Mouse (Mus musculus) thymus, adult 2 months (tissue): ENCODE measurements around the gene Zfp618. TPM values are rescaled to one million over a fixed set of nuclear protein-coding genes. Genes with fewer than 3 reads are reported as not detected.

Experiments
- DNase-seq: peaks from one replicate; pipeline ENCODE4 v3.0.0; 2021
- H3K27ac ChIP-seq: fragments of 200-500 bp; 2 replicates; pipeline ENCODE4 v1.5.1; 2012; ENCODE audit warnings: low read length, control low read depth; ENCODE audit not compliant: control insufficient read depth, insufficient read depth
- H3K27me3 ChIP-seq: fragments of 200-500 bp; 2 replicates; pipeline ENCODE4 v1.6.1; 2012; ENCODE audit warnings: mild to moderate bottlenecking, low read length, moderate library complexity, mixed read lengths; ENCODE audit not compliant: control insufficient read depth, insufficient read depth
- H3K36me3 ChIP-seq: fragments of 200-500 bp; 2 replicates; pipeline ENCODE4 v1.6.1; 2012; ENCODE audit warnings: mild to moderate bottlenecking, low read length, moderate library complexity; ENCODE audit not compliant: control insufficient read depth, insufficient read depth
- H3K4me1 ChIP-seq: fragments of 200-500 bp; replicated peaks from 2 replicates; pipeline ENCODE4 v1.6.1; 2012; ENCODE audit warnings: low read length; ENCODE audit not compliant: control insufficient read depth, insufficient read depth
- H3K4me3 ChIP-seq: fragments of 200-500 bp; 2 replicates; pipeline ENCODE4 v1.5.1; 2012; ENCODE audit warnings: mild to moderate bottlenecking, low read length, control low read depth, moderate library complexity; ENCODE audit not compliant: control insufficient read depth, insufficient read depth
- CTCF ChIP-seq: fragments of 200-500 bp; IDR thresholded peaks from 2 replicates; pipeline ENCODE4 v1.5.1; 2012; ENCODE audit warnings: mild to moderate bottlenecking, control low read depth, low read length, moderate library complexity, borderline replicate concordance; ENCODE audit not compliant: control insufficient read depth, poor library complexity, insufficient read depth; ENCODE audit errors: extremely low read depth
- POLR2A ChIP-seq: fragments of 200-500 bp; IDR thresholded peaks from 2 replicates; pipeline ENCODE4 v1.6.1; 2012; ENCODE audit warnings: mild to moderate bottlenecking, low read length, control low read depth, moderate library complexity; ENCODE audit not compliant: control insufficient read depth, poor library complexity, insufficient read depth; ENCODE audit errors: extremely low read depth
- WGBS: fragments of 180-500 bp; shearing (Covaris S2); methylation state at CpG from one replicate; pipeline ENCODE4 v1.1.7; 2018; 5-methylcytosine and 5-hydroxymethylcytosine counted together
- polyA plus RNA-seq: library from polyadenylated mRNA; depleted of rRNA; stranded (reverse); fragments of >200 nt; gene quantifications from 2 replicates; pipeline ENCODE4 v1.2.3, GENCODE M21; 2012

Gene Zfp618
- polyA plus RNA-seq, 1 experiment = 1.9 TPM

DNA sequence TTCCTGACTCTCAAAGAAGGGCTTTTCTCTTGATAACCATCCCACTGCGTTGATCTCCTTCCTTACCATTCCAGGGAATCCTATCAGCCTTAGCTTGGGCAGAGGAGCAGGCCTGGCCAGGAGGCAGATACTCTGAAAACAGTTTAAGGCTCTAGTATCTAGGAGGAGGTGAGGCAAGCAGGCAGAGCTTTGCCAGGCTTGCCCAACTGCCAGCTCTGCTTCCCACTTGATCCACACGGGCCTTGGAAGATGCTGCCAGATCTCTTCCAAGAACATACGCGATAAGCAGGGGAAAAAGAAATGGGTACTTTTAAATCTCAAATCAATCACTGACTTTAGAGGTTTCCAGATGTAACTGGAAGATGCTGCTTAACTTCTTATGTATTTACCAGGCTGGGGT lies 1.6 kb upstream of the Zfp618 start:
- Histone ChIP-seq H3K27me3 (peaks cover 4% of the 10 kb centered on the region; the same call in 1 of the 2 replicates), H3K27ac (no peak overlapping the region), H3K36me3 (no peaks in the 10 kb centered on the region), H3K4me1 (no peaks in the 10 kb centered on the region), H3K4me3 (no peak overlapping the region)
- no peak for DNase-seq
- TF ChIP-seq POLR2A (no peak), CTCF (no peak)
- 89% methylated on average over 4 of the region's 4 CpGs for WGBS

DNA sequence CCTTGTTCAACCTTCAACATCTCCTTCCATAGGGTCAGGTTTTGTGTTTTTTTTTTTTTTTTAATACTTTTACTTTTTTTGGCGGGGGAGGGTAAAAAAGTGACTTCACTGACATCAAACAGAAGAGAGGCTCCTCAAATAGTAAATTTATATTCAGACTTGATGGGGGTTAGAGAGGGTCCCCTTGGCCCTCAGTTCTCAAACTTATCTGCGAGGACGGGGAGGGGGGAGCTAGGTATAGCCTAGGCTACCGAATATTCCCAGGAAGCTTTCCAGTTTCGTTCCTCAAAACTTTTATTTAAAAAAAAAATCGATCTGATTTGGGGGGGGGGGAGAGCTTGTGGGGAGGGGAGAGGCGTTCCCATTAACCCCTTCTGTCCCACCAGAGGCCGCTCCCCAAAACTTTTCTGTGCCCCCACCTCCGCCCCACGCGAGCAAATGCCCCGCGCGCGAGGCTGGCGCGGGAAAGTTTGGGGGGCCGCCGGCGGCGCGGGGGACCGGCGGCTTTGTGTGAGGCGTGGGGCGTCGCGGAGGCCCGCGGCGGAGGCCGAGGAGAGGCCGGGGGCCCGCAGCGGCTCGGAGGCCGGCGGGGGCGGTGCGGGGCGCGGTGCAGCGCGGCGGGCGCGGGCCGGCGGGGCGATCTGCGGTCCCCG lies 403 bp upstream of the Zfp618 start:
- DNase-seq = peak; percentile 7
- Histone ChIP-seq H3K27ac (no peak overlapping the region), H3K27me3 (peaks cover 4% of the 10 kb centered on the region; the same call in 1 of the 2 replicates)

DNA sequence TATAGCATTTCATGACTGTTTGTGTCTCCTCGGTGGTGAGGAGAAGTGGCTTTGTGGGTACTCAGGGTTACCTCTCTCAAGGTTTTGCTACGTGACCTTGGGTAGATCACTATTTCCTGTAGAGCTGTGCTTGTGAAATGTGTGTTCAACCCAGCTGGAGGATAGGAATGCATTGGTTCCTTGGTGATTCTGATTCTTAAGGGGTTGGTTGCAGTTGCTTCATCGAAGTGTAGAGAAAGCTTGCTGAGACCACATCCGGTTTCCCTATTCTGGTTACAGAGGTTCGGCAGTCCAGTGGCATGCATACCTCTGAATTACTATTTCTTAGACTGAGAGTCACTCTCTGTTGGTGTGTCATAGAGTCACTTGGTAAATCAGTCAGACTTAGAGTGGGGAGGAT lies 4.2 kb downstream of the Zfp618 start:
- DNase-seq = no peak
- 21% methylated on average over 5 of the region's 5 CpGs for WGBS
- Histone ChIP-seq H3K4me1 (0 out of 2 replicates have a peak, but pooled peaks cover 2% of the 10 kb centered on the region), H3K27ac (no peak overlapping the region), H3K27me3 (peaks cover 4% of the 10 kb centered on the region; the same call in 1 of the 2 replicates), H3K4me3 (no peak overlapping the region), H3K36me3 (no peaks in the 10 kb centered on the region)
- TF ChIP-seq POLR2A (no peak), CTCF (no peak)

More for the DNA sequence above, 403 bp upstream of the Zfp618 start:
- no peaks in the 10 kb centered on the region for H3K36me3 ChIP-seq
- no peak overlapping the region for H3K4me3 ChIP-seq
- 16% methylated on average over 48 of the region's 52 CpGs for WGBS
- TF ChIP-seq POLR2A = no peak
- no peak for TF ChIP-seq CTCF
- 0 out of 2 replicates have a peak, but pooled peaks cover under 1% of the 10 kb centered on the region for H3K4me1 ChIP-seq

DNA sequence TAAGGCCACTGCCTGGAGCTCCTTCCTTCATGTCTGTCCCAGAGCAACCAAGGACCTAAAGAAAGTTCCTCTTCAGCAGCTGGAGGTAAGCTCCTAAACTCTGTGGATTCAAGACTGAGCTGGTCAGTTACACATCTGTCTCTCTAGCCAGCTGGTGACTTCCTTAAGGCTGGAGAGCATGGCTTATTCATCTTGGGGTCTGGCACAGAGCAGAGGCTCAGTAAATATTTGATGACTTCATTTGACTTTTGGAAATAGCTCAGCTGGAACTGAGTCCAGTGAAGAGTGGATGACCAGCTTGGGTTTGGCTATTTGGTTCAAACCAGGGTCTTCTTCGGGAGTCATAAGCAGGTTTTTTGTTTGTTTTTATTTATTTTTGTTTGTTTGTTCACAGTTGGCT lies 6.6 kb downstream of the Zfp618 start:
- no peak overlapping the region for H3K4me3 ChIP-seq
- 95% methylated on average over 1 of the region's 1 CpGs for WGBS
- DNase-seq = no peak
- no peak for TF ChIP-seq CTCF
- no peak for TF ChIP-seq POLR2A
- no peaks in the 10 kb centered on the region for H3K36me3 ChIP-seq
- H3K4me1 ChIP-seq = 0 out of 2 replicates have a peak, but pooled peaks cover 2% of the 10 kb centered on the region
- H3K27me3 ChIP-seq = no peaks in the 10 kb centered on the region
- no peak overlapping the region for H3K27ac ChIP-seq

DNA sequence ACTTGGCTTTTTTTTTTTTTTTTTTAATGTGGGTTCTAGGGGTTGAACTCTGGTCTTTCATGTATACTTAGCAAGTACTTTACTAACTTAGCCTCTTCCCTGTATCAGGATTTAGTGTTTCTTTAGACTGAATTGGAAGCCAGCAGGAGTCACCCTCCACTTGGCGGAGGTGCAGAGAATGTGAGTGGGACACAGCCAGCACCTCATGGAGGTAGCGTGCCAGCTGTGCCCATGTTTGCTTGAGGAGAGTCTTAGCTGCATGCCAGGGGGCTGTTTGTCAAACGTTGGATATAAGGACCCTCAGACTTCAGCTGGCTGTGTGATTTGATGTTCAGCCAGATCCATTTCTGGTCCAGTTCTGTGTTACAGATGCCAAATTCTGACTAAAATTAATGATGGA lies 7.7 kb downstream of the Zfp618 start:
- H3K27me3 ChIP-seq = no peaks in the 10 kb centered on the region
- H3K4me1 ChIP-seq = 0 out of 2 replicates have a peak, but pooled peaks cover 2% of the 10 kb centered on the region
- no peak for DNase-seq
- 92% methylated on average over 3 of the region's 3 CpGs for WGBS
- H3K4me3 ChIP-seq = no peak overlapping the region
- no peaks in the 10 kb centered on the region for H3K36me3 ChIP-seq
- H3K27ac ChIP-seq = no peak overlapping the region
- no peak for TF ChIP-seq POLR2A

DNA sequence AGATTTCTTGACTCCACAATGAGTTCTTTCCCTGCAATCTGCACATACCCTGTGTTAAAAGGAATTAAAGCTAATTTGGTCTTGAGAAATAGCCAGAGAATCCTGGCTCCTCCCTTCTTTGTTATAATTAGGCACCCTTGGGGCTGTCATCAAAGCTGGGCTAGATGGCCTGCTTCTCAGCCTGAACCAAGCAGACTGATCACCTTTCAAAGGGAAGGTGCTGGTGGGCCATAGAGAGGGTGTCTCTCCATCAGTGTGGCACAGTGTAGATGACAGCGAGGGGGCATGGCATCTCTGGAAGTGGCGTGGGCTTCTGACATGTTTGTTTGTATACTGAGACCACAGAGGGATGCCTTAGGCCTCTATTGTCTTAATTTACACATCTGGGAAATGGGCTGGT lies 9.5 kb downstream of the Zfp618 start:
- Histone ChIP-seq H3K36me3 (no peaks in the 10 kb centered on the region), H3K4me3 (no peak overlapping the region), H3K27ac (no peak overlapping the region), H3K4me1 (0 out of 2 replicates have a peak, but pooled peaks cover 2% of the 10 kb centered on the region), H3K27me3 (no peaks in the 10 kb centered on the region)
- no peak for TF ChIP-seq CTCF
- 94% methylated on average over 2 of the region's 2 CpGs for WGBS
- DNase-seq = no peak

DNA sequence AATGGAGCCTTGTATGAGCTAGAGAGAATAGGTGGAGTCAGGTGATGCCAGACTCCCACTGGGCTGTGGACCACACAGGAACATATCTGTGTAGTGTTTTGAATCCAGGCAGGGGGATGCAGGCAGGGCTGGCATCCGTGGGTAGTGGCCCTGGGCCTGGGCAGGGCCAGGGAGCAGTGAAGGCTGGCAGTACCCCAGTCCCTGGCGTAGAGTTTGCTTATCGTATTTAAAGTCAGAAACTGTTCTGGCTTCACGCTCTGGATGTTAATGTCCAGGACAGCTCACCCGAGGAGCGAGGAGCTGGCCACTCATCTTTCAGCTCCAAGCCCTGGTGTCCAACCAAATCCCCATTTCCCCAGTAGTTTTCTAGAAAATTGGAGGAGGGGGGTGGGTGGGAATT lies 10.2 kb downstream of the Zfp618 start:
- Histone ChIP-seq H3K27me3 (no peaks in the 10 kb centered on the region), H3K36me3 (no peaks in the 10 kb centered on the region), H3K4me1 (no peaks in the 10 kb centered on the region), H3K4me3 (no peak overlapping the region), H3K27ac (no peak overlapping the region)
- TF ChIP-seq POLR2A (no peak), CTCF (no peak)
- DNase-seq = no peak
- WGBS = 97% methylated on average over 6 of the region's 6 CpGs
